Mouse (Mus musculus): Measurements from ENCODE around the gene Rasa4.
A peak's percentile ranks its signal among the peaks of the same experiment; 100 is the strongest.
"Not testable (repeated sequence)": the region's sequence is repeated elsewhere in the genome, so short reads cannot be mapped to it uniquely, and the experiment has no call there.

The Rasa4 gene

DNA sequence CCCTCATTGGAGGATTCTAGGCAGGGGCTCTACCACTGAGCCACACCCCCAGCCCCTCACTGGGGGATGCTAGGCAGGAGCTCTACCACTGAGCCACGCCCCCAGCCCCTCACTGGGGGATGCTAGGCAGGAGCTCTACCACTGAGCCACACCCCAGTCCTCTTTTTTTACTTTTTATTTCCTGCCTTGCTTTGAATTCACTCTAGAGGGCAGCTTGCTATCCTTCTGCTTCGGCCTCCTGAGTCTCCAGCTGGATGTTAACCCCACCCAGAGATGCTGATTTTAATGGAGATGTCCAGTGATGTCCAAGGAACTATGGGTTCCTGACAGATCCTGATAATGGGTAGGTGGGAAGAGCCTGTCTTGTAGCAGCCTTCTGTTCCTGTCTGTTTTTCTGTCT, 14.3 kb upstream of the Rasa4 start:
- no peak for DNase-seq

DNA sequence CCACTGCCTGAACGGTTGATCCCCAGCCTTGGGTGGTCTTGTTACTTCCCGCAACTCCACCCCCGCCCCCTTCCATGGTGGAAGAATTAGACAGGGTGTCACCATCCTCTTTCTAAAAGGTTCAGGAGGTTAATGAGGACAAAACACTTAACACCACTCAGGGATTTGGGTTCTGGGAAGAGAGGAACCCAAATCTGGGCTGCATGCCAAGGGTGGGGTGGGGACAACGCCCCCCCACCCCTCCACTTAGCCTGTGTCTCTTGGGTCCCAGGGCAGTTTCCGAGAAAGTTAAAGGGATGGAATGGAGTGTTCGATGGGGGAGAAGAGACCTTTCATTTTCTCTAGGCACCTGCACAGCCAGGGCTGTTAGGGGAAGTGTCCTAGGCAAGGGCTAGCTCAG, 10.7 kb upstream of the Rasa4 start:
- DNase-seq, result no peak

DNA sequence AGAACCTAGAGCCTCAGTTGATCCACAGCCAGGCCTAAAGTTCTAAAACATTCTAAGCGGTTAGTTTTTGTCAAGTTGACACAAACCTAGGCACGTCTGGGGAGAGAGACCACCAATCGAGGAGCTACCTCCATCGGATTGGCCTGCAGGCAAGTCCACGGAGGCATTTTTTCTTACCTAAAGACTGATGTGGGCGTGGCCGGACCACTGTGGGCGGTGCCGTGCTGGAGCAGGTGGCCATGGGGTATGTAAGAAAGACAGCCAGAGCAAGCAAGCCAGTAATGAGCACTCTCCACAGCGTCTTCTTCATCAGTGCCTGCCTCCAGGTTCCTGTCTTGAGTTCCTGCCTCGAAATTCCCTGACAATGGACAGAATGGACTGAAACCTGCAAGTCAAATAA, 10.2 kb upstream of the Rasa4 start:
- no peak for DNase-seq

DNA sequence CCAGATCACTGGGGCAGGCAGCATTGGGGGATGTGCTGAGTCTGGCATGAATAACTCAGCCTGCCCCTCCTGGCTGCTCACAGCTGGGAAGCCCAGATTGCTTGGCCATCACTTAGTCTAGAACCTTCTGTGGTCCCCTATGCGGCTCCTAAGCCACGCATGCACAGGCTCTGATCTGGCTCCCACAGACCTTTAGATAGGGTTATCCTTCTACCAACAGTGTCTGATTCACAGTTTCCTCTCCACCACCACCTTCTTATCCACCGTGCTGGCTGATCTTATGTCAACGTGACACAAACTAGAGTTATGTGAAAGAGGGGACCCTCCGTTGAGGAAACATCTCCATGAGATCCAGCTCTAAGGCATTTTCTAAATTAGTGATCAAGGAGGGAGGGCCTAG, 8.6 kb upstream of the Rasa4 start:
- DNase-seq, result no peak

DNA sequence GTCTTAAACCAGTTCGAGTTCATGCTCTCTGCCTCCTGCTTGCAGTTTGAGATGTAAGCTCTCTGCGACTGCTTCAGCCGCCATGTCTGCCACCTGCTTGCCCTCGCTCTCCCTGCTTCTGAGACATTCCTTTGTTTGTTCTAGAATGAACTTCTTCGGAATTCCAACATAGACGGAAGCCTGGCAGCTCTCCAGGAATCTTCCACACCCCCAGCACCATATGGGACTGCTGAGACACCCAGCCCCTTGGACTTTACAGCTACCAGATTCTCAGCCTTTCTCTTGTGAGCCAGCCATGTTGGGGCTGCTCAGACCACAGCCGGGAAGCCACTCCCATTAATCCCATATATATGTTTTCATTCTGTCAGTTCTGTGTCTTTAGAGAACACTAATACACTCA, 7.4 kb upstream of the Rasa4 start:
- DNase-seq, result no peak

DNA sequence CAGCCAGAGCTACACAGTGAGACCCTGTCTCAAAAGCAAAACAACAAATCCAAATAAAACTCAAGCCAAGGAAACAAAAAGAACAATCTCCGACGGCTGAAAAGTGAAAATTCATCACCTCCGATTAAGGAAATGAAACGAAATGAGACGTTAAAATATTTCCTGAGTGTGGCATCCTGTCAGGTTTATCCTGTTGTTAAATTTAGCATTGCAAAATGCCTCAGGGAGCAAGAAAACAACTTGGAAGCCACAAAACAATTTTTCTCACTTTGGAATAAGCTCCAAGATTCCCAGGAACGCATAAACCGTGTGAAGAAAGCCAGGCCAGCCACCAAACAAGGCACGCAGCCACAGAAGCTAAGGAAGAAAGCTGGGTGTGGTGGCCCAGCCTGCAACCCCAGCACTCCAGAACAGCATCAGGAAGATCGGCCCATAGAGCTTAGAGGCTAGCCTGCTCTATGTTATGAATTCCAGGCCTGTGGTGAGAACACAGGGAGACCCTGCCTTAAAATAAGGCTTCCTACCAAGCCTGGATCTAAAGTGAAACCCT, 6.6 kb upstream of the Rasa4 start:
- DNase-seq, result no peak

DNA sequence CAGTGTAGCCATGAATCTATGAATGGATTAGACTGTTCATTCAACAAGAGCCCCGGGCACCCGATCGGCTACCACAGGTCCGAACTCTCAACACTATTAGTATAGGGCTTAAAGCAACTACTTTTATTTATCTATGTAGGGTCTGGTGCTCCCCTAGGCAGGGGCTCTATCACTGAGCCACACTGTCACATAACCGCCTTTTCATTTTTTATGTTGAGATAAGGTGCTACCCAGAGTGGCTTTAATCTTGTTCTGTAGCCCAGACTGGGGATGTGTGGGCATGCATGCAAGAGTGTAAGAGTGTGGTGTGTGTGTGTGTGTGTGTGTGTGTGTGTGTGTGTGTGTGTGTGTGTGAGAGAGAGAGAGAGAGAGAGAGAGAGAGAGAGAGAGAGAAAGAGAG, 5.6 kb upstream of the Rasa4 start:
- DNase-seq, result no peak

DNA sequence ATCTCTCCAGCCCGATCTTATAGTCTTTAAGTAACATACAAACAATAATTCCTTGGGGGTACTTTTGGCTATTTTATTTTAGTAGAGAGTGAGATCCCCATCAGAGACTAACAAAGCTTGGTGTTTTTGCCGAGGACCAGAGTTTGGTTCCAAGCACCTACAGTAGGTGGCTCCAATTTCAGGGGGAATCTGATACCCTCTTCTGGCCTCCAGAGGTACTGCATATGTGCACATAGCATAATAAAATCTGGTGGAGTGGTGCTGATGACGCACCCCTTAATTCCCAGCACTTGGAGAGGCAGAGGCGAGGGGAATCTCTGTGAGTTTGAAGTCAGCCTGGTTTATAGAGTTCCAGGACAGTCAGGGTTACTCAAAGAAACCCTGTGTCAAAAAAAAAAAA, 1.4 kb upstream of the Rasa4 start:
- DNase-seq, result no peak

DNA sequence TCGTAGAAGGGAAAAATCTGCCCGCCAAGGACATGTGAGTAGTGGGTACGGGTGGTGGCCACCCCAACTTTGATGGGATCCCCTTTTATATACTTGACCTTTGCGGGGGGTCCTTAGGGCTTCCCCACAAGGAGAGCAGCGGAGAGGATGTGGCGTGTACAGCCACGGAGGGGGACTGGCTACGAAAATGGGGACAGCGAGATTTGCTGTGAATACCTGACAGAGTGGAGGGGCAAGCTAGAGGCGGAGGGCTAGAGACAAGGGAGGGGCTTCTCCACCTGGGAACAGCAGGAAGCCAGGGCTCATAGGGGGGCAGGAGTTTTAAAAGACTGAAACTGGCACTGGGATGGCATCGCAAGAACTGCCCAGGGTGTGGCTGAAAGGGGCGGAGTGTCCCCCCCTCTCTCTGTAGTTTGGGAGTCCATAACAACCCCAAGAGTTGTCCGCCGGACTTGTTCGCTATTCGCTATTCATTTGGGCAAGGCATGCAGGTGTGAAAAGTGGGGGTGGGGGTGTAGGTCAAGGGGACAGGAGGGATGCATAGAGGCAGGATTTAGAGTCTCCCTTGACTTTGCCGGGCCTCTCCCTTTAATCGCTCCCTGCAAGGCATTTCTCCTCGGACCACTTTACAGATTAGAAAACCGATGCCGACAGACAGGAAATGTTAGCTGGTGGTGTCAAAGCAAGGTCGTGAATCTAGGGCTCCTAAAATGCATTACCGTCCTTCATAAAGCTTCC, 597 bp downstream of the Rasa4 start:
- peak; percentile 65 for DNase-seq

DNA sequence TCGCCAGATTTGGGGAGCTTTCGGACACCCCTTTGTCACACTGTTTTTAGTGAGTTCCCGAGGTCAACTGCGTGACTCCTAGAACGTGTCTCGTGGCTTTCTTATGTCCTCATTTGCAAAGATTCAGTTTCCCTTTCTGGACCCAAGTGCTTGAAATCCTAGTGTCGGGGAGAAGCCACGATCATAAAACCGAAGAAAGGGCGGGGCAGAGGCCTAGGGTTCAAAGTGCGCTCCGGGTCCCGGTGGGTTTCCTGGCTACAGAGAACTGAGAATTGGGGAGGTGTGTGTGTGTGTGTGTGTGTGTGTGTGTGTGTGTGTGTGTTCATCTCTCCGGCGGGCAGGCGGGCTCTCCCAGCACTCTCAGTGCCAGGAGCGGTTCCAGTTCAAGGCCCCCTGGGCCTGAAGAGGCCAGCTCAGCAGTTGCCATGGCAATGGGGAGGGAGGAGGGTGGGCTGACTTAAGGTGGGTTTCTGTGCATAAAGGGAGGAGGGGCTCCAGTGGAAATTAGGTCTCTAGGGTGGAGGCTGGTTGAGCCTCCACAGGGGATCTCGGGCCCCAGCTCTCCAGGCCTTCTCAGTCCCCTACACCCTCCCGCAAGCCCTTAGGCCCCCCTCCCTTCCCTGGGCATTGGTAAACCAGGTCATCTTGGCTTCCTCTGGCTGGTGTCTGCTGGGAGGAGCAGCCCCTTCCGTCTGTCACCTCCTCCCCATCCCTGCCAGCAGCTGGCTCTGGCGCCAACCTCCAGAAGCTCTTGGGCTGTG, 1.4 kb downstream of the Rasa4 start:
- peak; percentile 86 for DNase-seq

DNA sequence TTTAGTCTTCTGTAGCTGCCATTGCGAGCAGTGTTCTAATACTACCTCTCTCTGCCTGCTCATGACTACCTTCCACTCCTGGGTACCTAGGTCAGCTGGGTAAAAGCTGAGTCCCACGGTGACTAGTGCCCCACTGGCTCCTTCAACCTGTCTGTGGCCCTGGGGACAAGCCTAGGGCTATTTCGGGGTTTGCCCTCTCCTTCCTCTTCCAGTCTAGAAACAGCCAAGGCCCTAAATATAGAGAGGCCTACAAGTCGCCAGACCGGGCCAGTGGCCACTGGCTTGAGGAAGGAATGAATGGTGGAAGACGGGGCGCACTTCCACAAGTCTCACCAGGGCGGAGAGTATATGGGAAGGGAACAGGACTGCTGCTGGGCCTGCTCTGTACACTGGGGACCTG, 2.6 kb downstream of the Rasa4 start:
- no peak for DNase-seq

DNA sequence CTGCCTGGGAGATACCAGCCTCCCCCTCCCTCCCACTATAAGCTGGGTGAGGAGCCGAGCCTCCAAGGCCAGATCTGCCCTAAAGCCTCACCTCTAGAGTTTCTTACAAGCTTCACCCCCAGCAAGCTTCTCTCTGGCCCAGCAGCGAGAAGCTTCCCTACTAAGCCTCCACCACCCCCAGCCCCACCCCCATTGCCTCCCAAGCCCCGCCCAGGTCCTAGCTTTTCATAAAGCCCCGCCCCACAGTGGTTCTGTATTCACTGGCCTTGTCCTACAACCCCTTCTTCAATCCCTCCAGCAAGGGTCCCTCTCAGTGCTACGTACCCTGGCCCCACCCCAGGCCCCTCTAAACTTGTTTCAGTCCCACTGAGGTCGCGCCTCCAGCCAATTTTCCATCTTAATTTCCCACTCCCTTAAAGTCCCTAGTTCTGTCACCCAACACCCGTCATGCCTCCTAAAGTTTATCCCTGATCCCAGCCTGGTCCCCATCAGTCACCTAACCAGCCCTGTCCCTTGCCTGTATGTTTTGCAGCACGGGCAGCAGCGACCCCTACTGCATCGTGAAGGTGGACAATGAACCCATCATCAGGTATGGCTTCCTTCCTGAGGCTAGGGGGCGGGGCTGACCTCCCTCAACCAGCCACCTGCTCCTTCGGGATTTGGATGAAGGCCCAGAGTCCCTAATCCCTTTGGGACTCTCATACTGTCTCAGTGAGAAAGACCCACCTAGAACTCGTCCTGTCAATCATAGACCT, 5.3 kb downstream of the Rasa4 start:
- DNase-seq, result no peak

DNA sequence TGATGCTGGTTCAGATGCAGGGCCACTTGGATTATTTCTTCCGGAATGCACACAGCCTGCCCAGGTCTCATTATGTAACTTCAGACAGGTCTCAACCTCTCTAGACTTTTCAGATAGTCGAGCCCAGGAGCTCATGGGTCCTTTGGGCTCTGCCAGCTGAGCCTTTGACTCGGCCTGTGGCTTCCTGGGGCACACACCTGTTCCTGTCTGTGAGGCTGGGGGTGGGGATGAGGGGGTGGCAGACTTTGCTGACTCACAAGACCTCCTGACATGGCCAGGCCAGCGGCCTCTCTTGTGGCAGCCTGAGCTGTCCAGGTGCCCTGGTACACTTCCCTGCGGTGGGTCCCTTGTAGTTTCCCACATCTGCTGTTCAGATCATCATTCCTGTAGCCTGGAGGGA, 8.2 kb downstream of the Rasa4 start:
- DNase-seq, result no peak

DNA sequence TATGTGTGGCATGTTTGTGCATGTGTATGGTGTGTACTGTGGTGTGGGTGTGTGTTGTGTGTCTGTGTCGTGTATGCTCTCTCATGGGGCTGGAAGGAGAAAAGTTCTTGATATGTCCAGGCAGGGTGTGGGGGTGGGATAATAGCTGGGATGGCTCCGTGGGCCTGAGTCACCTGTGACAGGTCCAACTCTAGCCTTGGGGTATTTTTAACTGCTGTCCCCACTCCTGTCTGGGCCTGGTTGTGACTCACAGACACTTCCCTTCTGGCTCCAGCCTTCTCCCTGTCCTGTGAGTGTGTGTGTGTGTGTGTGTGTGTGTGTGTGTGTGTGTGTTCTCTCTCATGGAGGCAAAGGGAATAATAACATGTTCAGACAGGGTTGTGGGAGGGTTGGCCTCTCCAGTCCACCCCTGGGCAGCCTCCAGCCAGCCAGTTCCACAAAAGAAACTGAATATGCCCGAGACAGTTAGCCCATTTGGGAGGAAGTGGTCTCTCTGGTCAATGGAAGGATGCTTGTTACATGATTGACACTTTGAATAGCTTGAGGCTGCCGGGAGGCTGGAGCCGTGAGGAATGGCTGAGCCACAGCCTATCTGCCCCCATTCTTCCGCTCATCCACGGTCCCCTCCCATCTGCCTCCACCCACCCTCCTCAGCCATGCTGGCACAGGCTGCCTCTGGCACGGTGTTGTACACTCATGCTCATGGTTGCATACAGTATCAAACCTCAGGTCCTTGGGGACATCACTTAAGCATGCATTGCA, 10.7 kb downstream of the Rasa4 start:
- DNase-seq, result no peak

DNA sequence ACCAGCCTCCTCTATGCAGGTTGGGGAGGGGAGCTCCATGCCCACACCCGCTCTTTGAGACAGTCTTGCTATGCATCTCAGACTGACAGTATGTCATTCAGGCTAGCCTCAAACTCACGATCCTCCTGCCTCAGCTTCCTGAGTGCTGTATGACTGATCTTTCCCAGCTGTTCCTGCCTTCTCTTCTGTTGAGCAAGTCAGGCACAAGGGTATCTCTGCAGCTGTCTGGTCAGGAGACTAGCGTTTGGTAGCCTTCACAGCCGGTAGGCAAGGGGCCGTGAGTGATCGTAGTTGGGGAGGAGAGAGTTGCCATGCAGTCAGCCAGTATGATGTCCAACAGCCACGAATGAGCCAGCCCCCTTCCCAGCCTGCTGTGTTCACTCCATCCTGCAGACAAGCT, 11.4 kb downstream of the Rasa4 start:
- no peak for DNase-seq

DNA sequence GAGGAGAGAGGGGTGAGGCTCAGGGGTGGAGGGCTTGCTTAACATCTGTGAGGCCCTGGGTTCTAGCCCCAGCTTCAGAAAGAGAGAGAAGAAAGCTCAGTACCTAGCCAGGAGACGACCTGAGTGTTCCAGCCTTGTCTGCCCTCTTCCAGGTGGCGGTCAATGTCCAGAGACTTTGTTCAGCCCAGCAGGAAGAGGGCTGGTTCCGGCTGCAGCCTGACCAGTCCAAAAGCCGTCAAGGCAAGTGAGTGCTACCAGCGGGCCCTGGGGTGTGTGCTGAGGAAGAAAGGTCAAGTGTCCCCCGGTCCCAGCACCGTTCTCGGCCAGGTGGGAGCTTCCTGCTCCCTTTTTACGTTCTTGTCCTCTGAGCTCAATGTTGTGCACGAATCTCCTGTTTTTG, 14.8 kb downstream of the Rasa4 start:
- DNase-seq, result no peak

DNA sequence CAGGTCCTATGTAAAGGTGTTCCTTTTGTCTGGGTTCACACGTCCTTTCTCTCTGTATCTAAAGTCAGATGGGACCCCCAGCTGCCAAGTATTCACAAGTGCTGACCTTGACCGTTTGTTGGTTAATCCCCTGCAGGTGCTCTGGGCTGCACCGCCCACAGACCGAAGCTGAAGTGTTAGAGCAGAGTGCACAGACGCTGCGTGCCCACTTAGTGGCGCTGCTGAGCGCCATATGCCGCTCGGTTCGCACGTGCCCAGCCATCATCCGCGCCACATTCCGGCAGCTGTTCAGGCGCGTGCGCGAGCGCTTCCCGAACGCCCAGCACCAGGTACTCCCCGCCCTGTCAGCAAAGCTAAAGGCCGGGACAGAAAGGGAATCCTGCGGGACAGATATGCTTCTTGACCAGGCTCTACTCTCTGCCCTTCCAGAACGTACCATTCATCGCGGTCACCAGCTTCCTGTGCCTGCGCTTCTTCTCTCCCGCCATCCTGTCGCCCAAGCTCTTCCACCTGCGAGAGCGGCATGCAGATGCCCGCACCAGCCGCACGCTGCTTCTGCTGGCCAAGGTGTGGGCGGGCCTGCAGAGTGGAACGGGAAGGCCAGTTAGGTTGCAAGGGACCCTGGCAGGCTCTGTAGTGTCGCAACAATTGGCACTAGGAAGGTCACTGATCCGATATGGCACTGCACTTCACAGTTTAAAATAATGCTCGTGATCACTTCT, 18.5 kb downstream of the Rasa4 start:
- peak; percentile 79 for DNase-seq

DNA sequence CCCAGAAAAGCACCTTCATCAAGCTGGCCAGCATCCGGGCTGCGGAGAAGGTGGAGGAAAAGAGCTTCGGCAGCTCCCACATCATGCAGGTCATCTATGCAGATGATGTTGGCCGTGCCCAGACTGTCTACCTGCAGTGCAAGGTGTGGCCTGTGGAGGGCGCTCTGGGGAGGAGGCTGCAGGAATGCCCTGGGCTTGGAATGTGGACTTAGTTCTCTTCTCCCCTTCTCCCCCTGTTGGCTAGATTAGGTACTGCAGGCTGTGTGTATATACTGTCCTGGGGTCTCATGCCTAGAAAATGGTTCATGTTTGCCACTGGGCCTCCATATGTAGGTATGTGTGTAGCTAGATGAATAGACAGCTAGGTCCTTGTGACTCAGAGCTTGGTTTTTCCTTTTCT, 20.8 kb downstream of the Rasa4 start:
- no peak for DNase-seq

DNA sequence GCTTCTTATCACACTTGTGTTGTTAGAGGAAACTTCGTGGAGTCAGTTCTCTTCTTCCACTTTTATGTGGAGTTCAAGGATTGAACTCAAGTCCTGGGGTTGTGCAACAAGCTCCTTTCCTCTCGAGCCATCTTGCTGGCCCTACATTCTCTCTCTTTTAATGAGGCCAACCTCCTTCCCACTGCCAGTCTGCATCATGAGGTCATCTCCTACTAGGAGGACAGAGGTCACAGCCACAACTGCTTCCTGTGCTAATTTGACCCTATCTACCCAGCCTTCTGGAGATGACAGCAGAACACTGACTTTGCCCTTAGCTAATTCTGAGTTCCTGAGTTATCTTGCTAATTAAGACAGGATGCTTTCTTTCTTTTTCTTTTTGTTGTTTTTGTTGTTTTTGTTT, 24.8 kb downstream of the Rasa4 start:
- no peak for DNase-seq

DNA sequence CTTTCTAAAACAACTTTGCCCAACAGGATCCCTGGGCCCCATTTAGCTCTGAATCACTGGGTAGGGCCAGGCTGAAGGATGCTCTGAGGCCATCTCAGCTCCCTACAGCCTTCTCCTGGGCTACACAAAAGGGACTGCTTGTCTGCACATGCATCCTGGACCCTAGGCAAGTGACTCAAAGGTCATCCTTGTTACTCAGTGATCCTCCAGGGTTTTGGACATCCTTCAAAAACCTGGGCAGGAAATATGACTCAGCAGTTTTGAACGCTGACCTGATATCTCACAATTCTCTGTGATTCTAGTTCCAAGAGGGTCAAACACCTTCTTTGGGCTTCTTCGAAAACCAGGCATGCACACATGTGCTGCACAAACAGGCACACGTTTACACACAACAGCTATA, 25.3 kb downstream of the Rasa4 start:
- no peak for DNase-seq

DNA sequence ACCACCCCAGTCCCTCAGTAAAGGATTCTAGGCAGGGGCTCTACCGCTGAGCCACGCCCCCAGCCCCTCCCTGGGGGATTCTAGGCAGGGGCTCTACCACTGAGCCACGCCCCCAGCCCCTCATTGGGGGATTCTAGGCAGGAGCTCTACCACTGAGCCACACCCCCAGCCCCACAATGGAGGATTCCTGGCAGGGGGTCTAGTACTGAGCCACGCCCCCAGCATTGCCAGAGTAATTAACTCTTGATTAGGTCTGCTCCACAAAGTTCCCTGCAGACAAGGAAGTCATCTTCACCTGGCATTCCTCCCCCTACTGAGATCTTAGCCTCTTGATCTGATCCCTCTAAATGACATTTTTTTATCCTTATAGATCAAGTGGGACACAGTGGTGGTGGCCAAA, 29.8 kb downstream of the Rasa4 start:
- DNase-seq, result not testable (repeated sequence)

Measured in cerebellum, adult 9-11 months (tissue).